ENCODE assay signal across 9 mouse cellular contexts in the genomic region with DNA sequence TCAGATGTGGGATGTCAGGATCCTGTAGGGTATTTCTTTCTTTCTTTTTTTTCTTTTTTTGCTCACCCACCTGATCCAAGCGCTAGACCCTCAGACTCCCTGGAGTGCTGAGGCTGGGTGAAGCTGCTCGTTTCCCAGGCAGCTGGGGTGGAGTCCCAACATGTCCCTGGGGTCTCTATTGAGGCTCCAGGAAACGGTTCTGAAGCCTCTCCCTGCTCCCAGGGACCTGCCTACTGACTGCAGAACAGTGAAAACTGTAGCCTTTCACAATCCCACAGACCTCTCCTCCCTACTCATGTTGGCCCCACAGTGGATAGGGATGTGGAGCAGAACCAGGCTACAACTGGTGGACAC. TPM values are rescaled to one million over a fixed set of nuclear protein-coding genes. Genes with fewer than 3 reads are reported as not detected.
DNase-seq lines count a peak whose midpoint lies in the region; ATAC-seq lines count a peak whose summit lies in the region.
"Had no signal": no experiment of that assay in that cellular context is flagged by ENCODE, and none has a peak within 500 bp of the region (broad histone marks: within the 10 kb centered on the region; RNA-seq: fewer than 3 reads in every experiment).

No protein-coding gene starts in this region.

- peak overlapping the region; percentile 87 for H3K4me2 ChIP-seq in kidney, embryonic 15.5 days
- H3K4me2 ChIP-seq in embryonic facial prominence, embryonic 12.5 days (replicated peaks), result peak overlapping the region; percentile 90
- H3K4me2 ChIP-seq in hindbrain, embryonic 15.5 days, result peak overlapping the region; percentile 71
- peak overlapping the region; percentile 91 for H3K4me2 ChIP-seq in midbrain, embryonic 15.5 days

- H3K36me3 ChIP-seq in kidney, embryonic 15.5 days, result peaks cover 8% of the 10 kb centered on the region; the same call in 1 of the 2 replicates
- peaks cover 16% of the 10 kb centered on the region; the same call in 1 of the 2 replicates for H3K36me3 ChIP-seq in embryonic facial prominence, embryonic 12.5 days
- H3K36me3 ChIP-seq in hindbrain, embryonic 15.5 days, result no peaks in the 10 kb centered on the region
- no peaks in the 10 kb centered on the region for H3K36me3 ChIP-seq in midbrain, embryonic 15.5 days (replicated peaks)

- peak overlapping the region; percentile 93; the same call in 1 of the 2 replicates for H3K27ac ChIP-seq in kidney, embryonic 15.5 days
- H3K27ac ChIP-seq in embryonic facial prominence, embryonic 12.5 days, result no peak overlapping the region; the same call in 1 of the 2 replicates
- 0 out of 2 replicates have a peak overlapping the region, but pooled peaks have one; percentile 16 for H3K27ac ChIP-seq in hindbrain, embryonic 15.5 days (replicated peaks)
- no peak overlapping the region for H3K27ac ChIP-seq in midbrain, embryonic 15.5 days

- WGBS in kidney, embryonic 15.5 days, result 33% methylated on average over 3 of the region's 3 CpGs
- 49% methylated on average over 3 of the region's 3 CpGs for WGBS in embryonic facial prominence, embryonic 12.5 days
- 32% methylated on average over 3 of the region's 3 CpGs for WGBS in hindbrain, embryonic 15.5 days
- WGBS in midbrain, embryonic 15.5 days, result 41% methylated on average over 3 of the region's 3 CpGs

- no peak for DNase-seq in kidney, postnatal 36 days
- no peak for DNase-seq in urinary bladder, postnatal 10 days (ENCODE audit: low spot score)
- DNase-seq in embryo, embryonic 9.5 days (ENCODE audit: extremely low spot score), result no peak
- DNase-seq in kidney, adult 8-10 months, result no peak

- peak overlapping the region; percentile 97 for H3K4me3 ChIP-seq in kidney, embryonic 15.5 days (replicated peaks)
- H3K4me3 ChIP-seq in embryonic facial prominence, embryonic 12.5 days, result peak overlapping the region; percentile 94
- H3K4me3 ChIP-seq in hindbrain, embryonic 15.5 days, result peak overlapping the region; percentile 90
- H3K4me3 ChIP-seq in midbrain, embryonic 15.5 days, result peak overlapping the region; percentile 83

- ATAC-seq in kidney, embryonic 15.5 days (replicated peaks; ENCODE audit: low FRiP score), result no peak
- no peak for ATAC-seq in embryonic facial prominence, embryonic 12.5 days (ENCODE audit: insufficient number of reproducible peaks, insufficient read depth, low FRiP score, low TSS enrichment)
- no peak for ATAC-seq in hindbrain, embryonic 15.5 days (ENCODE audit: low FRiP score, low read depth)
- ATAC-seq in midbrain, embryonic 15.5 days (replicated peaks), result no peak
- ATAC-seq: Patski had no signal

- H3K9me3 ChIP-seq in kidney, embryonic 15.5 days (replicated peaks), result no peaks in the 10 kb centered on the region
- H3K9me3 ChIP-seq in embryonic facial prominence, embryonic 12.5 days, result no peaks in the 10 kb centered on the region
- H3K9me3 ChIP-seq in hindbrain, embryonic 15.5 days, result no peaks in the 10 kb centered on the region
- H3K9me3 ChIP-seq in midbrain, embryonic 15.5 days, result no peaks in the 10 kb centered on the region

- no peaks in the 10 kb centered on the region for H3K27me3 ChIP-seq in kidney, embryonic 15.5 days
- H3K27me3 ChIP-seq in embryonic facial prominence, embryonic 12.5 days, result no peaks in the 10 kb centered on the region
- no peaks in the 10 kb centered on the region for H3K27me3 ChIP-seq in hindbrain, embryonic 15.5 days
- H3K27me3 ChIP-seq in midbrain, embryonic 15.5 days (replicated peaks), result no peaks in the 10 kb centered on the region
- H3K27me3 ChIP-seq: Patski had no signal

- H3K9ac ChIP-seq in kidney, embryonic 15.5 days, result peak overlapping the region; percentile 95
- H3K9ac ChIP-seq in embryonic facial prominence, embryonic 12.5 days, result peak overlapping the region; percentile 93; the same call in 1 of the 2 replicates
- peak overlapping the region; percentile 95 for H3K9ac ChIP-seq in hindbrain, embryonic 15.5 days
- H3K9ac ChIP-seq in midbrain, embryonic 15.5 days, result peak overlapping the region; percentile 84; the same call in 1 of the 2 replicates

- peaks cover 66% of the 10 kb centered on the region for H3K4me1 ChIP-seq in kidney, embryonic 15.5 days
- H3K4me1 ChIP-seq in embryonic facial prominence, embryonic 12.5 days, result peaks cover 45% of the 10 kb centered on the region
- peaks cover 69% of the 10 kb centered on the region for H3K4me1 ChIP-seq in hindbrain, embryonic 15.5 days (replicated peaks)
- peaks cover 54% of the 10 kb centered on the region for H3K4me1 ChIP-seq in midbrain, embryonic 15.5 days

RNA-seq across cellular contexts. Expression of gene Cd81, which starts 2.0 kb away (rescaled TPM):
- 519 and 576 TPM in 2 replicates for polyA plus RNA-seq in kidney, embryonic 15.5 days (2015; fragmentation: Nextera tagmentation; extraction: Ambion mirVana)
- 318 and 332 TPM in 2 replicates for polyA plus RNA-seq in embryonic facial prominence, embryonic 12.5 days (2016; fragmentation: Nextera tagmentation; extraction: Ambion mirVana)
- polyA plus RNA-seq in hindbrain, embryonic 15.5 days (2015; fragmentation: Nextera tagmentation; extraction: Ambion mirVana), result 439 and 445 TPM in 2 replicates
- 374 and 398 TPM in 2 replicates for polyA plus RNA-seq in midbrain, embryonic 15.5 days (2015; fragmentation: Nextera tagmentation; extraction: Ambion mirVana)

RNA-seq across cellular contexts. Expression of gene Tssc4, which starts 14.5 kb away (rescaled TPM):
- polyA plus RNA-seq in kidney, embryonic 15.5 days (2015; fragmentation: Nextera tagmentation; extraction: Ambion mirVana), result 91.8 and 105 TPM in 2 replicates
- 106 and 107 TPM in 2 replicates for polyA plus RNA-seq in embryonic facial prominence, embryonic 12.5 days (2016; fragmentation: Nextera tagmentation; extraction: Ambion mirVana)
- polyA plus RNA-seq in hindbrain, embryonic 15.5 days (2015; fragmentation: Nextera tagmentation; extraction: Ambion mirVana), result 94.1 and 99.2 TPM in 2 replicates
- polyA plus RNA-seq in midbrain, embryonic 15.5 days (2015; fragmentation: Nextera tagmentation; extraction: Ambion mirVana), result 103 and 114 TPM in 2 replicates

RNA-seq across cellular contexts. Expression of gene Trpm5, which starts 39.9 kb away (rescaled TPM):
- polyA plus RNA-seq in kidney, embryonic 15.5 days (2015; fragmentation: Nextera tagmentation; extraction: Ambion mirVana), result 7.1 and 8.2 TPM in 2 replicates
- 5.2 and 6.2 TPM in 2 replicates for polyA plus RNA-seq in embryonic facial prominence, embryonic 12.5 days (2016; fragmentation: Nextera tagmentation; extraction: Ambion mirVana)
- 1.8 and 2.7 TPM in 2 replicates for polyA plus RNA-seq in hindbrain, embryonic 15.5 days (2015; fragmentation: Nextera tagmentation; extraction: Ambion mirVana)
- 1.3 and 1.6 TPM in 2 replicates for polyA plus RNA-seq in midbrain, embryonic 15.5 days (2015; fragmentation: Nextera tagmentation; extraction: Ambion mirVana)

RNA-seq across cellular contexts. Expression of gene Tspan32, which starts 49.7 kb away (rescaled TPM):
- 2.2 and 2.3 TPM in 2 replicates for polyA plus RNA-seq in kidney, embryonic 15.5 days (2015; fragmentation: Nextera tagmentation; extraction: Ambion mirVana)
- polyA plus RNA-seq in embryonic facial prominence, embryonic 12.5 days (2016; fragmentation: Nextera tagmentation; extraction: Ambion mirVana), result 1.9 and 3.3 TPM in 2 replicates
- 0.31 and 1.00 TPM in 2 replicates for polyA plus RNA-seq in hindbrain, embryonic 15.5 days (2015; fragmentation: Nextera tagmentation; extraction: Ambion mirVana)
- 0.66 and 0.97 TPM in 2 replicates for polyA plus RNA-seq in midbrain, embryonic 15.5 days (2015; fragmentation: Nextera tagmentation; extraction: Ambion mirVana)

RNA-seq across cellular contexts. Expression of gene Kcnq1, which starts 51.6 kb away (rescaled TPM):
- 5.8 and 6.5 TPM in 2 replicates for polyA plus RNA-seq in kidney, embryonic 15.5 days (2015; fragmentation: Nextera tagmentation; extraction: Ambion mirVana)
- 0.73 and 2.0 TPM in 2 replicates for polyA plus RNA-seq in embryonic facial prominence, embryonic 12.5 days (2016; fragmentation: Nextera tagmentation; extraction: Ambion mirVana)
- 1.1 and 1.5 TPM in 2 replicates for polyA plus RNA-seq in hindbrain, embryonic 15.5 days (2015; fragmentation: Nextera tagmentation; extraction: Ambion mirVana)
- polyA plus RNA-seq in midbrain, embryonic 15.5 days (2015; fragmentation: Nextera tagmentation; extraction: Ambion mirVana), result 1.3 and 1.8 TPM in 2 replicates

Comparison
In these comparisons a context has a peak if more than half of its experiments do, and no peak if none do; other contexts are left out.
1. H3K27ac ChIP-seq: peak in kidney, embryonic 15.5 days (single experiment) and hindbrain, embryonic 15.5 days (single experiment); none in embryonic facial prominence, embryonic 12.5 days (single experiment) and midbrain, embryonic 15.5 days (single experiment).
2. Peak in every context shown above with its lines, with median percentiles within 50 percentile points of each other: H3K4me2 ChIP-seq, H3K4me3 ChIP-seq and H3K9ac ChIP-seq.